In genomic region chr2:15613327-15613948, GRCm38 (mm10) we compare ENCODE assay signal across 19 mouse cellular contexts.
DNase-seq lines count a peak whose midpoint lies in the region; ATAC-seq and TF ChIP-seq lines count a peak whose summit lies in the region.
"Had no signal": no experiment of that assay in that cellular context is flagged by ENCODE, and none has a peak within 500 bp of the region (broad histone marks: within the 10 kb centered on the region; RNA-seq: fewer than 3 reads in every experiment).

No protein-coding gene starts in this region.

- no peak for TF ChIP-seq CTCF in liver, adult 2 months (IDR thresholded peaks at IDR 0.05; ENCODE audit: low read depth, low read length)

- H3K4me3 ChIP-seq in liver, adult 2 months (ENCODE audit: insufficient read depth, low read depth, low read length): no peak overlapping the region
- H3K4me3 ChIP-seq in intestine, embryonic 15.5 days (replicated peaks): no peak overlapping the region
- no peak overlapping the region for H3K4me3 ChIP-seq in intestine, embryonic 16.5 days (ENCODE audit: low read length)
- no peak overlapping the region for H3K4me3 ChIP-seq in stomach, embryonic 15.5 days (replicated peaks)
- H3K4me3 ChIP-seq: embryonic facial prominence, embryonic 10.5 days; embryonic facial prominence, embryonic 12.5 days; forebrain, embryonic 13.5 days; forebrain, embryonic 15.5 days had no signal

- 18% methylated on average over 4 of the region's 4 CpGs for WGBS in liver, adult 2 months
- WGBS in intestine, embryonic 15.5 days: 47% methylated on average over 4 of the region's 4 CpGs
- WGBS in intestine, embryonic 16.5 days: 41% methylated on average over 4 of the region's 4 CpGs
- 49% methylated on average over 4 of the region's 4 CpGs for WGBS in stomach, embryonic 15.5 days

- no peaks in the 10 kb centered on the region for H3K9me3 ChIP-seq in intestine, embryonic 15.5 days
- no peaks in the 10 kb centered on the region for H3K9me3 ChIP-seq in intestine, embryonic 16.5 days (ENCODE audit: control insufficient read depth, low read length)
- no peaks in the 10 kb centered on the region for H3K9me3 ChIP-seq in stomach, embryonic 15.5 days
- H3K9me3 ChIP-seq: embryonic facial prominence, embryonic 10.5 days; embryonic facial prominence, embryonic 12.5 days; forebrain, embryonic 13.5 days; forebrain, embryonic 15.5 days had no signal

- ATAC-seq in intestine, embryonic 15.5 days: peak; percentile 91
- ATAC-seq in intestine, embryonic 16.5 days: peak; percentile 93
- ATAC-seq in stomach, embryonic 15.5 days (ENCODE audit: insufficient read depth, low FRiP score, low read depth): peak; percentile 50
- ATAC-seq: forebrain, embryonic 13.5 days; forebrain, embryonic 15.5 days had no signal

- H3K4me2 ChIP-seq in intestine, embryonic 15.5 days (replicated peaks): no peak overlapping the region
- peak overlapping the region; percentile 12; the same call in 1 of the 2 replicates for H3K4me2 ChIP-seq in intestine, embryonic 16.5 days (ENCODE audit: low read depth, low read length)
- H3K4me2 ChIP-seq in stomach, embryonic 15.5 days: no peak overlapping the region
- H3K4me2 ChIP-seq: embryonic facial prominence, embryonic 12.5 days; forebrain, embryonic 13.5 days; forebrain, embryonic 15.5 days had no signal

- no peak overlapping the region for H3K9ac ChIP-seq in liver, adult 2 months (ENCODE audit: low read depth, low read length)
- H3K9ac ChIP-seq in intestine, embryonic 15.5 days: no peak overlapping the region
- H3K9ac ChIP-seq in intestine, embryonic 16.5 days (ENCODE audit: low read depth, low read length): no peak overlapping the region
- H3K9ac ChIP-seq in stomach, embryonic 15.5 days: no peak overlapping the region
- H3K9ac ChIP-seq: embryonic facial prominence, embryonic 12.5 days; forebrain, embryonic 13.5 days; forebrain, embryonic 15.5 days had no signal

- DNase-seq in liver, adult 2 months (ENCODE audit: extremely low read depth, low read depth, low spot score): peak; percentile 69
- DNase-seq in liver: no peak
- DNase-seq in urinary bladder, postnatal 10 days (ENCODE audit: low spot score): no peak
- no peak for DNase-seq in right cerebral cortex, postnatal 36 days (ENCODE audit: low spot score in 2 of 2)
- DNase-seq: adrenal gland, adult 2 months; adrenal gland, postnatal 10 days; adrenal gland, postnatal 25 days; cerebellum, adult 11 months; cerebellum, adult 18-20 months; cerebellum, adult 8-10 months; cerebellum, adult 9-11 months; cerebellum, postnatal 25 days had no signal

- no peak for TF ChIP-seq POLR2A in liver, adult 2 months (IDR thresholded peaks at IDR 0.05; ENCODE audit: extremely low read depth, insufficient read depth, low read length)

- no peaks in the 10 kb centered on the region for H3K36me3 ChIP-seq in liver, adult 2 months (ENCODE audit: control insufficient read depth, insufficient read depth, low read length)
- H3K36me3 ChIP-seq in intestine, embryonic 15.5 days: no peaks in the 10 kb centered on the region
- H3K36me3 ChIP-seq in intestine, embryonic 16.5 days (ENCODE audit: control insufficient read depth, insufficient read depth, low read length): no peaks in the 10 kb centered on the region
- H3K36me3 ChIP-seq in stomach, embryonic 15.5 days: no peaks in the 10 kb centered on the region
- H3K36me3 ChIP-seq: embryonic facial prominence, embryonic 10.5 days; embryonic facial prominence, embryonic 12.5 days; forebrain, embryonic 15.5 days had no signal

- no peaks in the 10 kb centered on the region for H3K27me3 ChIP-seq in liver, adult 2 months (ENCODE audit: control insufficient read depth, insufficient read depth, low read length)
- H3K27me3 ChIP-seq in intestine, embryonic 15.5 days (replicated peaks): no peaks in the 10 kb centered on the region
- no peaks in the 10 kb centered on the region for H3K27me3 ChIP-seq in intestine, embryonic 16.5 days (replicated peaks; ENCODE audit: control insufficient read depth, insufficient read depth, low read length)
- no peaks in the 10 kb centered on the region for H3K27me3 ChIP-seq in stomach, embryonic 15.5 days (replicated peaks)
- H3K27me3 ChIP-seq: embryonic facial prominence, embryonic 12.5 days; forebrain, embryonic 13.5 days; forebrain, embryonic 15.5 days had no signal

- H3K79me2 ChIP-seq in liver, adult 2 months (ENCODE audit: control insufficient read depth, insufficient read depth, low read length): no peaks in the 10 kb centered on the region

- H3K4me1 ChIP-seq in liver, adult 2 months (ENCODE audit: control insufficient read depth, insufficient read depth, low read length): peaks cover 5% of the 10 kb centered on the region
- H3K4me1 ChIP-seq in intestine, embryonic 15.5 days (replicated peaks): no peaks in the 10 kb centered on the region
- no peaks in the 10 kb centered on the region for H3K4me1 ChIP-seq in intestine, embryonic 16.5 days (ENCODE audit: control insufficient read depth, insufficient read depth, low read length)
- H3K4me1 ChIP-seq in stomach, embryonic 15.5 days: no peaks in the 10 kb centered on the region
- H3K4me1 ChIP-seq: embryonic facial prominence, embryonic 10.5 days; embryonic facial prominence, embryonic 12.5 days; forebrain, embryonic 13.5 days; forebrain, embryonic 15.5 days had no signal

- no peak overlapping the region for H3K27ac ChIP-seq in liver, adult 2 months (replicated peaks; ENCODE audit: insufficient read depth, low read depth, low read length)
- H3K27ac ChIP-seq in intestine, embryonic 15.5 days: no peak overlapping the region
- no peak overlapping the region; the same call in 1 of the 2 replicates for H3K27ac ChIP-seq in intestine, embryonic 16.5 days (ENCODE audit: low read length)
- H3K27ac ChIP-seq in stomach, embryonic 15.5 days: no peak overlapping the region
- H3K27ac ChIP-seq: embryonic facial prominence, embryonic 10.5 days; embryonic facial prominence, embryonic 12.5 days; forebrain, embryonic 13.5 days; forebrain, embryonic 15.5 days had no signal
